Mouse (Mus musculus): ENCODE measurements around the gene Pctp. TPM values are rescaled to one million over a fixed set of nuclear protein-coding genes. Genes with fewer than 3 reads are reported as not detected.

The Pctp gene
- polyA plus RNA-seq, 1 experiment, result 13.9 TPM

- H3K9me3 ChIP-seq (replicated peaks; ENCODE audit: control insufficient read depth, insufficient read depth, low read length, poor library complexity, severe bottlenecking), result peaks cover 2% of the 10 kb centered on the region; the same call in 1 of the 2 replicates
- H3K4me3 ChIP-seq (ENCODE audit: low read depth, low read length), result no peak overlapping the region
- H3K9ac ChIP-seq (ENCODE audit: low read depth, poor library complexity, severe bottlenecking), result no peak overlapping the region
- no peaks in the 10 kb centered on the region for H3K27me3 ChIP-seq (ENCODE audit: control insufficient read depth, insufficient read depth, low read length, poor library complexity, severe bottlenecking)
- TF ChIP-seq POLR2A (IDR thresholded peaks at IDR 0.05; ENCODE audit: insufficient read depth, low read length), result no peak
- TF ChIP-seq CTCF (IDR thresholded peaks at IDR 0.05; ENCODE audit: low read depth, low read length), result peak; percentile 66
- no peak for TF ChIP-seq EP300 (IDR thresholded peaks at IDR 0.05; ENCODE audit: insufficient read depth, low read depth, low read length)
- H3K4me1 ChIP-seq (ENCODE audit: control insufficient read depth, insufficient read depth, low read length), result no peaks in the 10 kb centered on the region
- no peaks in the 10 kb centered on the region for H3K36me3 ChIP-seq (ENCODE audit: control insufficient read depth, insufficient read depth, low read length, poor library complexity, severe bottlenecking)
- H3K27ac ChIP-seq (ENCODE audit: insufficient read depth, low read length), result no peak overlapping the region
These were observed 33.7 kb upstream of the Pctp start for GRCm38 (mm10) chr11:90036416-90036815.

- Histone ChIP-seq H3K36me3 (ENCODE audit: control insufficient read depth, insufficient read depth, low read length, poor library complexity, severe bottlenecking) (no peaks in the 10 kb centered on the region), H3K4me3 (ENCODE audit: low read depth, low read length) (no peak overlapping the region), H3K9ac (ENCODE audit: low read depth, poor library complexity, severe bottlenecking) (no peak overlapping the region), H3K27ac (ENCODE audit: insufficient read depth, low read length) (no peak overlapping the region), H3K9me3 (replicated peaks; ENCODE audit: control insufficient read depth, insufficient read depth, low read length, poor library complexity, severe bottlenecking) (peaks cover 2% of the 10 kb centered on the region; the same call in 1 of the 2 replicates), H3K4me1 (ENCODE audit: control insufficient read depth, insufficient read depth, low read length) (no peaks in the 10 kb centered on the region), H3K27me3 (ENCODE audit: control insufficient read depth, insufficient read depth, low read length, poor library complexity, severe bottlenecking) (no peaks in the 10 kb centered on the region)
- no peak for TF ChIP-seq EP300 (IDR thresholded peaks at IDR 0.05; ENCODE audit: insufficient read depth, low read depth, low read length)
- no peak for TF ChIP-seq CTCF (IDR thresholded peaks at IDR 0.05; ENCODE audit: low read depth, low read length)
- no peak for TF ChIP-seq POLR2A (IDR thresholded peaks at IDR 0.05; ENCODE audit: insufficient read depth, low read length)
These were observed 32.8 kb upstream of the Pctp start for GRCm38 (mm10) chr11:90035532-90035931.

- TF ChIP-seq CTCF (IDR thresholded peaks at IDR 0.05; ENCODE audit: low read depth, low read length), result no peak
- Histone ChIP-seq H3K4me1 (ENCODE audit: control insufficient read depth, insufficient read depth, low read length) (no peaks in the 10 kb centered on the region), H3K4me3 (ENCODE audit: low read depth, low read length) (no peak overlapping the region), H3K27ac (ENCODE audit: insufficient read depth, low read length) (no peak overlapping the region), H3K36me3 (ENCODE audit: control insufficient read depth, insufficient read depth, low read length, poor library complexity, severe bottlenecking) (no peaks in the 10 kb centered on the region), H3K9ac (ENCODE audit: low read depth, poor library complexity, severe bottlenecking) (no peak overlapping the region), H3K9me3 (replicated peaks; ENCODE audit: control insufficient read depth, insufficient read depth, low read length, poor library complexity, severe bottlenecking) (peaks cover 2% of the 10 kb centered on the region; the same call in 1 of the 2 replicates), H3K27me3 (ENCODE audit: control insufficient read depth, insufficient read depth, low read length, poor library complexity, severe bottlenecking) (no peaks in the 10 kb centered on the region)
These were observed 32.0 kb upstream of the Pctp start for GRCm38 (mm10) chr11:90034646-90035045.

- H3K36me3 ChIP-seq (ENCODE audit: control insufficient read depth, insufficient read depth, low read length, poor library complexity, severe bottlenecking), result no peaks in the 10 kb centered on the region
- H3K27me3 ChIP-seq (ENCODE audit: control insufficient read depth, insufficient read depth, low read length, poor library complexity, severe bottlenecking), result no peaks in the 10 kb centered on the region
- no peak for TF ChIP-seq CTCF (IDR thresholded peaks at IDR 0.05; ENCODE audit: low read depth, low read length)
- TF ChIP-seq EP300 (IDR thresholded peaks at IDR 0.05; ENCODE audit: insufficient read depth, low read depth, low read length), result no peak
- no peak for TF ChIP-seq POLR2A (IDR thresholded peaks at IDR 0.05; ENCODE audit: insufficient read depth, low read length)
- H3K4me3 ChIP-seq (ENCODE audit: low read depth, low read length), result no peak overlapping the region
- H3K9ac ChIP-seq (ENCODE audit: low read depth, poor library complexity, severe bottlenecking), result no peak overlapping the region
- no peak overlapping the region for H3K27ac ChIP-seq (ENCODE audit: insufficient read depth, low read length)
- peaks cover 2% of the 10 kb centered on the region; the same call in 1 of the 2 replicates for H3K9me3 ChIP-seq (replicated peaks; ENCODE audit: control insufficient read depth, insufficient read depth, low read length, poor library complexity, severe bottlenecking)
- H3K4me1 ChIP-seq (ENCODE audit: control insufficient read depth, insufficient read depth, low read length), result no peaks in the 10 kb centered on the region
These were observed 30.7 kb upstream of the Pctp start for GRCm38 (mm10) chr11:90033442-90033841.

- Histone ChIP-seq H3K27me3 (ENCODE audit: control insufficient read depth, insufficient read depth, low read length, poor library complexity, severe bottlenecking) (no peaks in the 10 kb centered on the region), H3K27ac (ENCODE audit: insufficient read depth, low read length) (no peak overlapping the region), H3K4me1 (ENCODE audit: control insufficient read depth, insufficient read depth, low read length) (no peaks in the 10 kb centered on the region), H3K9ac (ENCODE audit: low read depth, poor library complexity, severe bottlenecking) (no peak overlapping the region), H3K4me3 (ENCODE audit: low read depth, low read length) (no peak overlapping the region), H3K9me3 (replicated peaks; ENCODE audit: control insufficient read depth, insufficient read depth, low read length, poor library complexity, severe bottlenecking) (peaks cover 2% of the 10 kb centered on the region; the same call in 1 of the 2 replicates), H3K36me3 (ENCODE audit: control insufficient read depth, insufficient read depth, low read length, poor library complexity, severe bottlenecking) (no peaks in the 10 kb centered on the region)
- TF ChIP-seq EP300 (IDR thresholded peaks at IDR 0.05; ENCODE audit: insufficient read depth, low read depth, low read length), result no peak
- TF ChIP-seq CTCF (IDR thresholded peaks at IDR 0.05; ENCODE audit: low read depth, low read length), result no peak
- TF ChIP-seq POLR2A (IDR thresholded peaks at IDR 0.05; ENCODE audit: insufficient read depth, low read length), result no peak
These were observed 30.1 kb upstream of the Pctp start for GRCm38 (mm10) chr11:90032807-90033206.

- Histone ChIP-seq H3K27ac (ENCODE audit: insufficient read depth, low read length) (no peak overlapping the region), H3K4me3 (ENCODE audit: low read depth, low read length) (no peak overlapping the region), H3K27me3 (ENCODE audit: control insufficient read depth, insufficient read depth, low read length, poor library complexity, severe bottlenecking) (no peaks in the 10 kb centered on the region; the same call in 1 of the 2 replicates), H3K36me3 (ENCODE audit: control insufficient read depth, insufficient read depth, low read length, poor library complexity, severe bottlenecking) (no peaks in the 10 kb centered on the region), H3K4me1 (ENCODE audit: control insufficient read depth, insufficient read depth, low read length) (no peaks in the 10 kb centered on the region), H3K9ac (ENCODE audit: low read depth, poor library complexity, severe bottlenecking) (peak overlapping the region; percentile 52), H3K9me3 (replicated peaks; ENCODE audit: control insufficient read depth, insufficient read depth, low read length, poor library complexity, severe bottlenecking) (no peaks in the 10 kb centered on the region)
- TF ChIP-seq EP300 (IDR thresholded peaks at IDR 0.05; ENCODE audit: insufficient read depth, low read depth, low read length) (no peak), CTCF (IDR thresholded peaks at IDR 0.05; ENCODE audit: low read depth, low read length) (no peak), POLR2A (IDR thresholded peaks at IDR 0.05; ENCODE audit: insufficient read depth, low read length) (no peak)
These were observed 28.4 kb upstream of the Pctp start for GRCm38 (mm10) chr11:90031076-90031475.
